Mouse (Mus musculus): ENCODE results near the gene Etnk1. TPM values are rescaled to one million over a fixed set of nuclear protein-coding genes. Genes with fewer than 3 reads are reported as not detected.

The Etnk1 gene
- polyA plus RNA-seq, 1 experiment from 2014 or later, result 64.1 TPM

GRCm38 (mm10) chr6:143261289-143261665 is 94.3 kb downstream of the Etnk1 start:
- no peak overlapping the region for H3K4me3 ChIP-seq (ENCODE audit: low read depth, low read length)
- peaks cover 13% of the 10 kb centered on the region for H3K4me1 ChIP-seq (ENCODE audit: control insufficient read depth, insufficient read depth, low read length)
- no peaks in the 10 kb centered on the region for H3K36me3 ChIP-seq (ENCODE audit: control insufficient read depth, insufficient read depth, low read length)
- H3K4me2 ChIP-seq (ENCODE audit: low read depth, low read length), result no peak overlapping the region
- WGBS, result 37% methylated on average over 8 of the region's 8 CpGs
- no peaks in the 10 kb centered on the region for H3K9me3 ChIP-seq (ENCODE audit: control insufficient read depth, low read length)
- no peaks in the 10 kb centered on the region for H3K27me3 ChIP-seq (ENCODE audit: control insufficient read depth, insufficient read depth, low read length)
- no peak overlapping the region for H3K27ac ChIP-seq (ENCODE audit: low read depth, low read length)
- ATAC-seq (ENCODE audit: low read depth), result 0 out of 2 replicates have a peak, but pooled peaks have one; percentile 10
- no peak overlapping the region for H3K9ac ChIP-seq (replicated peaks; ENCODE audit: low read depth, low read length)

GRCm38 (mm10) chr6:143265482-143265881 is 98.5 kb downstream of the Etnk1 start:
- no peaks in the 10 kb centered on the region for H3K27me3 ChIP-seq (ENCODE audit: control insufficient read depth, insufficient read depth, low read length)
- peaks cover 9% of the 10 kb centered on the region; the same call in 1 of the 2 replicates for H3K4me1 ChIP-seq (ENCODE audit: control insufficient read depth, insufficient read depth, low read length)
- no peak overlapping the region for H3K4me3 ChIP-seq (ENCODE audit: low read depth, low read length)
- H3K27ac ChIP-seq (ENCODE audit: low read depth, low read length), result no peak overlapping the region
- no peak overlapping the region for H3K4me2 ChIP-seq (ENCODE audit: low read depth, low read length)
- no peak for ATAC-seq (ENCODE audit: low read depth)
- H3K9me3 ChIP-seq (ENCODE audit: control insufficient read depth, low read length), result no peaks in the 10 kb centered on the region
- WGBS, result 89% methylated on average over 10 of the region's 10 CpGs
- H3K36me3 ChIP-seq (ENCODE audit: control insufficient read depth, insufficient read depth, low read length), result no peaks in the 10 kb centered on the region
- no peak overlapping the region for H3K9ac ChIP-seq (replicated peaks; ENCODE audit: low read depth, low read length)

- WGBS, result 50% methylated on average over 3 of the region's 3 CpGs
- Histone ChIP-seq H3K36me3 (ENCODE audit: control insufficient read depth, insufficient read depth, low read length) (no peaks in the 10 kb centered on the region), H3K27ac (ENCODE audit: low read depth, low read length) (no peak overlapping the region), H3K4me2 (ENCODE audit: low read depth, low read length) (no peak overlapping the region), H3K27me3 (ENCODE audit: control insufficient read depth, insufficient read depth, low read length) (no peaks in the 10 kb centered on the region), H3K4me1 (ENCODE audit: control insufficient read depth, insufficient read depth, low read length) (no peaks in the 10 kb centered on the region), H3K9me3 (ENCODE audit: control insufficient read depth, low read length) (no peaks in the 10 kb centered on the region), H3K4me3 (ENCODE audit: low read depth, low read length) (no peak overlapping the region), H3K9ac (replicated peaks; ENCODE audit: low read depth, low read length) (no peak overlapping the region)
- ATAC-seq (ENCODE audit: low read depth), result no peak
Measured at GRCm38 (mm10) chr6:143279222-143279621, 112.2 kb downstream of the Etnk1 start.

Other genes starting within 250 kb of the Etnk1 start
- gene St8sia1, start 202.8 kb upstream of the Etnk1 start, polyA plus RNA-seq (2014; fragmentation: Nextera tagmentation; extraction: Ambion mirVana), result 8.2 and 9.5 TPM in 2 replicates
- gene C2cd5, start 67.1 kb upstream of the Etnk1 start, polyA plus RNA-seq (2014; fragmentation: Nextera tagmentation; extraction: Ambion mirVana), result 59.8 and 60.7 TPM in 2 replicates

All from neural tube, embryonic 14.5 days (tissue).